Mouse (Mus musculus): ENCODE data around the gene Txn1. TPM values are rescaled to one million over a fixed set of nuclear protein-coding genes. Genes with fewer than 3 reads are reported as not detected.

Gene Txn1
- total and polyA plus RNA-seq, 3 experiments, result 366 to 395 TPM; not detected in 1

- Histone ChIP-seq H3K27me3 (ENCODE audit: control insufficient read depth in 1 of 2, insufficient read depth in 2 of 2, low read length in 2 of 2) (peaks cover 12 to 15% of the 10 kb centered on the region in 2 experiments), H3K36me3 (ENCODE audit: control insufficient read depth in 1 of 2, insufficient read depth in 2 of 2, low read length in 2 of 2) (no peaks in the 10 kb centered on the region), H3K9me3 (replicated peaks; ENCODE audit: insufficient read depth, low read length) (no peaks in the 10 kb centered on the region), H3K4me3 (ENCODE audit: control insufficient read depth in 1 of 2, insufficient read depth in 1 of 2, low read depth in 2 of 2, low read length in 2 of 2) (no peak overlapping the region), H3K79me2 (ENCODE audit: control insufficient read depth, insufficient read depth, low read length, poor library complexity) (no peaks in the 10 kb centered on the region), H3K27ac (ENCODE audit: control insufficient read depth, low read depth, low read length) (no peak overlapping the region), H3K9ac (ENCODE audit: control insufficient read depth, low read depth, low read length, poor library complexity, severe bottlenecking) (no peak overlapping the region), H3K4me1 (ENCODE audit: control insufficient read depth in 1 of 2, insufficient read depth in 2 of 2, low read length in 2 of 2) (0 out of 4 replicates have a peak, but pooled peaks cover 0 to 3% of the 10 kb centered on the region in 2 experiments)
- no peak for DNase-seq (ENCODE audit: low read depth, low spot score)
- no peak for TF ChIP-seq RAD21 (IDR thresholded peaks at IDR 0.05; ENCODE audit: low read depth, low read length)
- TF ChIP-seq SIN3A (IDR thresholded peaks at IDR 0.05; ENCODE audit: low read length), result no peak
- no peak for TF ChIP-seq CHD2 (IDR thresholded peaks at IDR 0.05; ENCODE audit: low read length)
- TF ChIP-seq TBP (IDR thresholded peaks at IDR 0.05; ENCODE audit: low read depth, low read length), result no peak
- no peak for TF ChIP-seq UBTF (IDR thresholded peaks at IDR 0.05; ENCODE audit: borderline replicate concordance, insufficient read depth, low read depth, low read length)
- no peak for TF ChIP-seq MAX (IDR thresholded peaks at IDR 0.05; ENCODE audit: low read length)
- TF ChIP-seq GATA1 (IDR thresholded peaks at IDR 0.05; ENCODE audit: low read depth, low read length), result no peak
- TF ChIP-seq BHLHE40 (IDR thresholded peaks at IDR 0.05; ENCODE audit: borderline replicate concordance, low read depth, low read length), result no peak
- no peak for TF ChIP-seq ETS1 (IDR thresholded peaks at IDR 0.05; ENCODE audit: low read depth, low read length)
- no peak for TF ChIP-seq EP300 (IDR thresholded peaks at IDR 0.05; ENCODE audit: low read depth in 1 of 2, low read length in 2 of 2)
- no peak for TF ChIP-seq NELFE (IDR thresholded peaks at IDR 0.05; ENCODE audit: low read depth, low read length)
These were observed 49.5 kb downstream of the Txn1 start for GRCm38 (mm10) chr4:57906708-57907107.

GRCm38 (mm10) chr4:57904638-57905037 is 51.6 kb downstream of the Txn1 start:
- no peak overlapping the region for H3K4me3 ChIP-seq (ENCODE audit: control insufficient read depth in 1 of 2, insufficient read depth in 1 of 2, low read depth in 2 of 2, low read length in 2 of 2)
- no peaks in the 10 kb centered on the region for H3K9me3 ChIP-seq (replicated peaks; ENCODE audit: insufficient read depth, low read length)
- TF ChIP-seq POLR2A (IDR thresholded peaks at IDR 0.05; ENCODE audit: control insufficient read depth in 1 of 2, insufficient read depth in 1 of 2, low read depth in 1 of 2, low read length in 2 of 2, poor library complexity in 1 of 2) (no peak), POLR2AphosphoS5 (IDR thresholded peaks at IDR 0.05; ENCODE audit: borderline replicate concordance, low read depth, low read length) (no peak), HCFC1 (IDR thresholded peaks at IDR 0.05; ENCODE audit: low read depth, low read length) (no peak), NELFE (IDR thresholded peaks at IDR 0.05; ENCODE audit: low read depth, low read length) (no peak), CHD2 (IDR thresholded peaks at IDR 0.05; ENCODE audit: low read length) (no peak), UBTF (IDR thresholded peaks at IDR 0.05; ENCODE audit: borderline replicate concordance, insufficient read depth, low read depth, low read length) (no peak), USF1 (IDR thresholded peaks at IDR 0.05; ENCODE audit: low read depth, low read length) (no peak), MYC (IDR thresholded peaks at IDR 0.05; ENCODE audit: low read depth, low read length) (no peak), BHLHE40 (IDR thresholded peaks at IDR 0.05; ENCODE audit: borderline replicate concordance, low read depth, low read length) (no peak), MYB (IDR thresholded peaks at IDR 0.05; ENCODE audit: low read depth, low read length) (no peak), GABPA (IDR thresholded peaks at IDR 0.05; ENCODE audit: low read depth, low read length) (no peak)
- no peaks in the 10 kb centered on the region for H3K79me2 ChIP-seq (ENCODE audit: control insufficient read depth, insufficient read depth, low read length, poor library complexity)
- H3K9ac ChIP-seq (ENCODE audit: control insufficient read depth, low read depth, low read length, poor library complexity, severe bottlenecking), result no peak overlapping the region
- 0 out of 4 replicates have a peak, but pooled peaks cover 0 to 3% of the 10 kb centered on the region in 2 experiments for H3K4me1 ChIP-seq (ENCODE audit: control insufficient read depth in 1 of 2, insufficient read depth in 2 of 2, low read length in 2 of 2)
- no peaks in the 10 kb centered on the region; a peak in 1 of 4 replicates for H3K36me3 ChIP-seq (ENCODE audit: control insufficient read depth in 1 of 2, insufficient read depth in 2 of 2, low read length in 2 of 2)
- no peak for DNase-seq (ENCODE audit: low read depth, low spot score)
- H3K27ac ChIP-seq (ENCODE audit: control insufficient read depth, low read depth, low read length), result no peak overlapping the region
- peaks cover 9 to 11% of the 10 kb centered on the region in 2 experiments for H3K27me3 ChIP-seq (ENCODE audit: control insufficient read depth in 1 of 2, insufficient read depth in 2 of 2, low read length in 2 of 2)

All from MEL (cell line).